Mouse (Mus musculus): Measurements from ENCODE around the gene Nfib. TPM values are rescaled to one million over a fixed set of nuclear protein-coding genes. Genes with fewer than 3 reads are reported as not detected.

Nfib gene
- polyA plus RNA-seq, 1 experiment from 2014 or later = 32.3 TPM

DNA sequence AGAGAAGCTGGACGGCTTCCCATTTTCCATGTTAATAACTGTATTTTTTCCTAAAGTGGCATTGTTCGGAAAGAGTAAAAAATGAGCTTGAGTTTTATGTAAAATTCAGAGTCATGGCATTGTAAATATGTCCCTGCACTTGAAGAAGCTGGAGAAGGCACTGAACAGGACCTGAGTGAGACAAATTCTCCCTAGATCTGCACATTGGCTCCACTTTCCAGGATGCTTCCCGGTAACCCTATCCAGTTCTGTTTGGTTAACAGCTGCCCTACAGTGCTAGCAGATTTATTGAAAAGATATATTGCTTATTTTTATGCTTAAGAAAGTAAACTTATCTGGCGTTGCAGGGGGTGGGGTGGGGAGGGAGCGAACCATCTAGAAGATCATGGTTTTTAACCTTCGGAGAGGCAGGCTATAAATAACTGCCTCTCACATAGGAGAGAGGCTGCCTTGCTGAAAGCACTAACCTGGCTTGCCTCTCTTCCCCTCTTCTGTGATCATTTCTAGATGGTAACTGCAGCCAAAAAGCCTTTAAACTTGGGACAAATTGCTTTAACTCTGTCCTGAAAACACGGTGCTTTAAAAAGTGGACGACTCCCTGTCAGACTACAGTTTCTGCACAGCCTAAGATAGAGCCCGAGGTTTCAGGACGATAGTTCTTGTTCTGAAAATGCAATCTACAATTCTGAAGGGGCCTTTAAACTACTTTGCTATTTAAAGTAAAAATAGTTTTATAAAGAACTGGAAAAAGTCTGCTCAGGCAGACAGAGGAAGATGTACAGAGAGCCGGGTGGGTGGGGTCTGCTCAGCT is 394.4 kb downstream of the Nfib start:
- no peak for ATAC-seq
- H3K4me1 ChIP-seq (ENCODE audit: control insufficient read depth, insufficient read depth, low read length) = peaks cover 3% of the 10 kb centered on the region
- no peak overlapping the region for H3K27ac ChIP-seq (ENCODE audit: low read length)
- no peak overlapping the region for H3K4me2 ChIP-seq (ENCODE audit: low read depth, low read length)
- no peak overlapping the region for H3K4me3 ChIP-seq (ENCODE audit: low read length)
- 53% methylated on average over 11 of the region's 11 CpGs for WGBS
- H3K9ac ChIP-seq (ENCODE audit: low read depth, low read length) = no peak overlapping the region
- H3K27me3 ChIP-seq (replicated peaks; ENCODE audit: control insufficient read depth, insufficient read depth, low read length) = no peaks in the 10 kb centered on the region
- no peaks in the 10 kb centered on the region for H3K9me3 ChIP-seq (ENCODE audit: control insufficient read depth, low read length)
- no peaks in the 10 kb centered on the region for H3K36me3 ChIP-seq (ENCODE audit: control insufficient read depth, insufficient read depth, low read length)

DNA sequence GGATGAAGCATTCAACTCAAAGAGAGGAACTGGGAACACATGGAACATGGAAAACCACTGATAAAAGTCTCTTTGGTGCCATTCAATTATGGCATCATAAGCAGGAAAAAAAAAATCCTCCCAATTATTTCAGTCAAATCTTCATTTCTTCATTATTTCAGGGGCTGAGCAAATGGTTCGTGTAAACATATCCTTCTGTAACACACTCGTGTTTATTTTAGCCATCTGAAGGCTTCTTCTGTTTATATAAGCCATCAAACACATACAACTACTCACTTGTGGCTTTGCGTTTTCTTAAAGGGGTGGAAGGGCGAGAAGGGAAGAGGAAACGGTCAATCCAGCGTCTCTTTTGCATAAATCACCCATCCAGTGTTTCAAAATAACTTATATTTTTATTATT is 399.5 kb downstream of the Nfib start:
- Histone ChIP-seq H3K9ac (ENCODE audit: low read depth, low read length) (no peak overlapping the region), H3K27ac (ENCODE audit: low read length) (peak overlapping the region; percentile 49), H3K4me2 (ENCODE audit: low read depth, low read length) (no peak overlapping the region), H3K36me3 (ENCODE audit: control insufficient read depth, insufficient read depth, low read length) (no peaks in the 10 kb centered on the region), H3K9me3 (ENCODE audit: control insufficient read depth, low read length) (no peaks in the 10 kb centered on the region), H3K4me1 (ENCODE audit: control insufficient read depth, insufficient read depth, low read length) (peaks cover 10% of the 10 kb centered on the region), H3K27me3 (replicated peaks; ENCODE audit: control insufficient read depth, insufficient read depth, low read length) (no peaks in the 10 kb centered on the region), H3K4me3 (ENCODE audit: low read length) (no peak overlapping the region)
- WGBS = 43% methylated on average over 6 of the region's 6 CpGs
- no peak for ATAC-seq

DNA sequence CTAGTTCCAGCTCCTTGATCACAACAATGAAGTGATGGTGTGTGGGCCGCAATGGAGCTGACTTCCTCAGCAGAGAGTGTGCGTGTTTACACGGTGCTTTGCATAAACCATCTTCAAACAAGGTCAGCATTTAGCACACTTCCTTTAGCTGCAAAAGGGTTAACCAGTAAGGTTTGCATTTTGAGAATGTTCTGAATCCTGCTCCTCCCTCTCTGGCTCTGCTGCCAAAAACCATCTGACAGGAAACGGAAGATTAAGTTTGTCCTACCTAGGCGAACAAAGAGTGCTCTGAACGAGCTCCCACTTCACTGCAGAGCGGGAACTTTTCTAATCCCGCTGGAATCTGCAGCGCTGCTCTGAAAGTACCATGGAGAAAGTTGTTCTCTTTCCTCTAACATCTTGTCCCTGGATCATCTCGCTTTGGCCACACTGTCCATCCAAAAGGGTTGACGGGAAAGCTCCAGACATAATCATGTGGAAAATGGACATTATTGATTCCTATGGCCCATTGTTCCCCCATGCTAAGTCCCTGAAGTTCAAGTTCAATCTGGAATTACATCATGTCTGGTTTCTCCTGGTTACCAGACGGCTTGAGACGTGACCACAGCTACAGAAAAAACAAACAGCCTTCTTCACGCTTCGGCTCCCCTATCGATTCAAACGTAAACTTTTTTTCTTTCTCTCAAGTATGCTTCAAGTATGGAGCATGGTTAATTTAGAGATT is 401.2 kb downstream of the Nfib start:
- no peaks in the 10 kb centered on the region for H3K27me3 ChIP-seq (replicated peaks; ENCODE audit: control insufficient read depth, insufficient read depth, low read length)
- WGBS = 17% methylated on average over 17 of the region's 17 CpGs
- H3K36me3 ChIP-seq (ENCODE audit: control insufficient read depth, insufficient read depth, low read length) = no peaks in the 10 kb centered on the region
- peaks cover 10% of the 10 kb centered on the region for H3K4me1 ChIP-seq (ENCODE audit: control insufficient read depth, insufficient read depth, low read length)
- H3K27ac ChIP-seq (ENCODE audit: low read length) = peak overlapping the region; percentile 53
- 0 out of 2 replicates have a peak overlapping the region, but pooled peaks have one; percentile 13 for H3K9ac ChIP-seq (ENCODE audit: low read depth, low read length)
- H3K9me3 ChIP-seq (ENCODE audit: control insufficient read depth, low read length) = no peaks in the 10 kb centered on the region
- H3K4me2 ChIP-seq (ENCODE audit: low read depth, low read length) = no peak overlapping the region
- peak; percentile 65 for ATAC-seq
- H3K4me3 ChIP-seq (ENCODE audit: low read length) = no peak overlapping the region

DNA sequence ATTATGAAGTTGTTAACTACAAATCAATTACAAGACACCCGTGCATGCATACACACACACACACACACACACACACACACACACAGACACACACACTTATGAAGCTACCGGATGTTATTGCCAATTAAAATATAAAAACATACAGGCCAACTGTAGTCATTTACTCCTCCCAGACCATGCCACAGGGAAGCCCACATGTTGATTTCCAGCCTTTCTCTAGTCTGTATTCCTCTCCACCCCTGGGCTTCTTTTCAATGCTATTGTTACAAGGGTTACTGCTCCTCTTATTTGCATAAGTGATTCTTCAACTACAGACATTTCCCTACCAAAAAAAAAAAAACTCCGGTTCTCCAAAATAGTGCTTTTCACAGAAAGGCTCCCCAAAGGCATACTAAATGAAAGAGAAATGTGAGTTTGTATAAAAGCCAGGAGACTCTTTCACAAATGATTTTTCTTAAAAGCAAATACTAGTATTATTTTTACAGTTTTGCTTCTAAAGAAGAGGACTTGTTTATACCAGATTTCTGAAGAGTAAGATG is 402.1 kb downstream of the Nfib start:
- Histone ChIP-seq H3K4me1 (ENCODE audit: control insufficient read depth, insufficient read depth, low read length) (peaks cover 10% of the 10 kb centered on the region), H3K36me3 (ENCODE audit: control insufficient read depth, insufficient read depth, low read length) (no peaks in the 10 kb centered on the region), H3K9ac (ENCODE audit: low read depth, low read length) (no peak overlapping the region), H3K9me3 (ENCODE audit: control insufficient read depth, low read length) (no peaks in the 10 kb centered on the region), H3K27me3 (replicated peaks; ENCODE audit: control insufficient read depth, insufficient read depth, low read length) (no peaks in the 10 kb centered on the region), H3K27ac (ENCODE audit: low read length) (no peak overlapping the region), H3K4me2 (ENCODE audit: low read depth, low read length) (no peak overlapping the region), H3K4me3 (ENCODE audit: low read length) (no peak overlapping the region)
- no peak for ATAC-seq
- 47% methylated on average over 3 of the region's 3 CpGs for WGBS

DNA sequence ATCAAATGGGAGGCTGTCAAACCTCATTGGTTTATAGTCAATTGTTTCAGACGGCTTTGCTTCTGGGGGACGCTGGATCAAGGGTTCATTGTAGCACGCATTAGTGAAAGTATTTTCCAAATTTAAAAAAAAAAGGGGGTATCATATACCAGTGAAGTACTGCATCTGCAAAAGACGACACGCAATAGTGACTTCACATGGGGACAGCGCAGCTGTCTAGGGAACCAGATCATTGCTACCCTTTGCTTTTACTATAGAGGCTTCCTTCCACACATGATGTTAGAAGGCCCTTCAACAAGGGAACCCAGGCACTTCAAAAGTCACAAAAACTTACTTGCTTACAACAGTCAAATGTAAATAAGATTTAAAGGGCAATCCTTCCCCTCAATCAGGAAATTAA is 402.6 kb downstream of the Nfib start:
- Histone ChIP-seq H3K27me3 (replicated peaks; ENCODE audit: control insufficient read depth, insufficient read depth, low read length) (no peaks in the 10 kb centered on the region), H3K4me3 (ENCODE audit: low read length) (no peak overlapping the region), H3K9ac (ENCODE audit: low read depth, low read length) (no peak overlapping the region), H3K36me3 (ENCODE audit: control insufficient read depth, insufficient read depth, low read length) (no peaks in the 10 kb centered on the region), H3K4me2 (ENCODE audit: low read depth, low read length) (no peak overlapping the region), H3K27ac (ENCODE audit: low read length) (no peak overlapping the region), H3K9me3 (ENCODE audit: control insufficient read depth, low read length) (no peaks in the 10 kb centered on the region), H3K4me1 (ENCODE audit: control insufficient read depth, insufficient read depth, low read length) (peaks cover 10% of the 10 kb centered on the region)
- no peak for ATAC-seq
- WGBS = 81% methylated on average over 6 of the region's 6 CpGs

DNA sequence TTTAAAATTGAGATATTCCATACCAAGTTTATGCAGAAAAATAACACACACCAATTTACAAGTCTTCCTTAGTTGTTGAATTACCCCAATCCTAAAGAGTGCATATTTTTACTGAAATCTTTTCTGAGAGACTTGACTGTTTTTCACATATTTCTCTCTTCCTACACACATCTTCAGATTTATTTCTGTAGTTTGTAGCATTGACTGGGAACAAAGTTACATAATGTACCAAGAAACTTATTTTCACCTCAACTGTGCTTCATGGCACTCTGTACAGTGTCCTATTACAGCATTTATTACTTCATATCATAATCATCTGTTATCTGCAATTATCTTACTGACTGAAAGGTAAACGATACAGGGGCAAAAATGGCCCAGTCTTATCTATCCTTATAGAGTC is 406.9 kb downstream of the Nfib start:
- no peak for ATAC-seq
- Histone ChIP-seq H3K9ac (ENCODE audit: low read depth, low read length) (no peak overlapping the region), H3K4me3 (ENCODE audit: low read length) (no peak overlapping the region), H3K4me2 (ENCODE audit: low read depth, low read length) (no peak overlapping the region), H3K36me3 (ENCODE audit: control insufficient read depth, insufficient read depth, low read length) (0 out of 2 replicates have a peak, but pooled peaks cover 3% of the 10 kb centered on the region), H3K4me1 (ENCODE audit: control insufficient read depth, insufficient read depth, low read length) (no peaks in the 10 kb centered on the region), H3K27ac (ENCODE audit: low read length) (no peak overlapping the region), H3K9me3 (ENCODE audit: control insufficient read depth, low read length) (no peaks in the 10 kb centered on the region), H3K27me3 (replicated peaks; ENCODE audit: control insufficient read depth, insufficient read depth, low read length) (no peaks in the 10 kb centered on the region)
- 63% methylated on average over 1 of the region's 1 CpGs for WGBS

DNA sequence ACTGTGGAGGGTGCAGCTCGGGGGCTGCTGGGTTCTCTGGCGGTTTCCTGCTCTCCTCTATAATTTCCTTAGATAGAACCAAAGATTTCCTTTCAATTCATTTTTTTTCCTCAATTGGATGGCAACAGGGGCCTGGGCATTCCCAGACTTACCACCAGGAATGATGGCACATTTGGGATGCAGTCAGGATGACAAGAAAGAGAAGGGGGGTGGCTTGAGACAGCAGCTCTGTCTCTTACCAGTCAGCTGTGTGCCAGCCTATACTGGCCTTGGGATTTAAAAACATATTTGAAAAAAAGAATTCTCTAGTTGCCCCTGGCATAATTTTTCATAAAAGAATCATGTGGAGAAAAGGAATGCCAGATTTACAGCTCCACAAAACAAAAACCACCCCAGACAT is 408.0 kb downstream of the Nfib start:
- WGBS = 84% methylated on average over 2 of the region's 2 CpGs
- no peak for ATAC-seq
- H3K9ac ChIP-seq (ENCODE audit: low read depth, low read length) = no peak overlapping the region
- no peak overlapping the region for H3K4me2 ChIP-seq (ENCODE audit: low read depth, low read length)
- H3K36me3 ChIP-seq (ENCODE audit: control insufficient read depth, insufficient read depth, low read length) = 0 out of 2 replicates have a peak, but pooled peaks cover 3% of the 10 kb centered on the region
- H3K9me3 ChIP-seq (ENCODE audit: control insufficient read depth, low read length) = no peaks in the 10 kb centered on the region
- no peaks in the 10 kb centered on the region for H3K4me1 ChIP-seq (ENCODE audit: control insufficient read depth, insufficient read depth, low read length)
- H3K4me3 ChIP-seq (ENCODE audit: low read length) = no peak overlapping the region
- H3K27ac ChIP-seq (ENCODE audit: low read length) = no peak overlapping the region
- H3K27me3 ChIP-seq (replicated peaks; ENCODE audit: control insufficient read depth, insufficient read depth, low read length) = no peaks in the 10 kb centered on the region

DNA sequence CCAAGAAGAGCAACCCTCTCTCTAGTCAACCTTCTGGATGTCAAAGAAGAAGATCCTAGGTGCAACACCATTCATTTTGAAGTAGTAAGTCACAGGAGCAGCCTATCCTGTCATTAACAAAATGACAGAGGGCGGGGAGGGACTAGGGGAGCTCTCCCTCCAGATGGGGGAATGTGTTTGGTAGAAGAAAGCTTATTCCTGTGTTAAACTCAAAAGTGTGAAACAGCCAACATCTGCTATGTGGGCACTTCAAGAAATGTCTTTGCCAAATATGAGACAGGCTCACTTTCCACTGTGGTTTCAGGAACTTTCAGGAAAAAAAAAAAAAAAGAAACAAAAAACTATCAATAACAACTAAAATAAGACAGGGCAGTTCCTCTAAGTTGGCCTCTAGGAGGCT is 411.5 kb downstream of the Nfib start:
- H3K9me3 ChIP-seq (ENCODE audit: control insufficient read depth, low read length) = no peaks in the 10 kb centered on the region
- H3K9ac ChIP-seq (ENCODE audit: low read depth, low read length) = no peak overlapping the region
- H3K36me3 ChIP-seq (ENCODE audit: control insufficient read depth, insufficient read depth, low read length) = 0 out of 2 replicates have a peak, but pooled peaks cover 3% of the 10 kb centered on the region
- H3K27ac ChIP-seq (ENCODE audit: low read length) = no peak overlapping the region
- 0 out of 2 replicates have a peak, but pooled peaks cover 3% of the 10 kb centered on the region for H3K4me1 ChIP-seq (ENCODE audit: control insufficient read depth, insufficient read depth, low read length)
- ATAC-seq = no peak
- WGBS = 81% methylated on average over 1 of the region's 1 CpGs
- H3K27me3 ChIP-seq (replicated peaks; ENCODE audit: control insufficient read depth, insufficient read depth, low read length) = no peaks in the 10 kb centered on the region
- H3K4me2 ChIP-seq (ENCODE audit: low read depth, low read length) = no peak overlapping the region
- H3K4me3 ChIP-seq (ENCODE audit: low read length) = no peak overlapping the region

DNA sequence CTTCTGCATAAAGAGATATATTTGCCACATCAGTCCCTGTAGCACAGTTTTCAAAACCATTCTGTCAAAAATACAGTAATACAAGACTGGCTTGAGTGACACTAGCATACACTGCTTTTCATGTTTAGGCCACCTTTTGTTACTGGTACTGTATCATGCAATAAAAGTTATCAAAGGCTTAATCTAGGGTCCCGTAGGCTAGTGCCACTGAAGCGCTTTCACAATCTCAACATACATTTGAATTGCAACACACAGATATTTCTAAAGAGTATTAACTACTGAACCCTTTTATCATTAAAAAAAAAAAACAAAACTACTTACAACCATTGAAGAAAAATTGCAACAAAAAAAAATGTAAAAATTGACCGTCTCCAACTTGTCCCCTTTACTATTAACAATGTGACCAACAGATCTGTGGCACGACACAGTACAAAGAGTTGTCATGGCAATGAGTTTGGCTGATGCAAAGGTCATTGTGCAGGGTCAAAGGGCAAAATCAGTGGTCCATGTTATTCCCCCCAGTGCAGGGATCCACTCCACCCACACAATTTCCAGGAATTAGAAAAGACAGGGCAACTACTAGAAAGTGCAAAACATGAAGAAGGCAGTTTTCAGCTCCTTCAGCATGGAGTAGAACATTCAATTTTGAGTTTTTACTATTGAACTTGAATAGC is 414.2 kb downstream of the Nfib start:
- WGBS = 65% methylated on average over 4 of the region's 4 CpGs
- Histone ChIP-seq H3K9me3 (ENCODE audit: control insufficient read depth, low read length) (no peaks in the 10 kb centered on the region), H3K4me3 (ENCODE audit: low read length) (no peak overlapping the region), H3K4me2 (ENCODE audit: low read depth, low read length) (no peak overlapping the region), H3K36me3 (ENCODE audit: control insufficient read depth, insufficient read depth, low read length) (0 out of 2 replicates have a peak, but pooled peaks cover 1% of the 10 kb centered on the region), H3K27me3 (replicated peaks; ENCODE audit: control insufficient read depth, insufficient read depth, low read length) (no peaks in the 10 kb centered on the region), H3K9ac (ENCODE audit: low read depth, low read length) (no peak overlapping the region), H3K27ac (ENCODE audit: low read length) (no peak overlapping the region), H3K4me1 (ENCODE audit: control insufficient read depth, insufficient read depth, low read length) (0 out of 2 replicates have a peak, but pooled peaks cover 3% of the 10 kb centered on the region)
- no peak for ATAC-seq
